Mouse (Mus musculus): ENCODE measurements around the gene Sap25. TPM values are rescaled to one million over a fixed set of nuclear protein-coding genes. Genes with fewer than 3 reads are reported as not detected.

The Sap25 gene
- polyA plus RNA-seq, 1 experiment from 2014 or later = 9.5 TPM

GRCm38 (mm10) chr5:137671443-137672240, 30.5 kb downstream of the Sap25 start:
- H3K4me3 ChIP-seq = no peak overlapping the region
- H3K27me3 ChIP-seq (replicated peaks) = no peaks in the 10 kb centered on the region
- H3K4me1 ChIP-seq = peaks cover 14% of the 10 kb centered on the region; the same call in 1 of the 2 replicates
- H3K9ac ChIP-seq = no peak overlapping the region
- no peak for ATAC-seq (ENCODE audit: low FRiP score, low read depth)
- H3K36me3 ChIP-seq = peaks cover 9% of the 10 kb centered on the region
- no peaks in the 10 kb centered on the region for H3K9me3 ChIP-seq
- H3K27ac ChIP-seq = 0 out of 2 replicates have a peak overlapping the region, but pooled peaks have one; percentile 12
- peak overlapping the region; percentile 16; the same call in 1 of the 2 replicates for H3K4me2 ChIP-seq (replicated peaks)
- 43% methylated on average over 9 of the region's 9 CpGs for WGBS

- Histone ChIP-seq H3K36me3 (peaks cover 4% of the 10 kb centered on the region; the same call in 1 of the 2 replicates), H3K9me3 (no peaks in the 10 kb centered on the region), H3K4me2 (replicated peaks) (no peak overlapping the region), H3K27me3 (replicated peaks) (no peaks in the 10 kb centered on the region), H3K9ac (no peak overlapping the region), H3K27ac (no peak overlapping the region), H3K4me1 (peaks cover 14% of the 10 kb centered on the region; the same call in 1 of the 2 replicates), H3K4me3 (no peak overlapping the region)
- no peak for ATAC-seq (ENCODE audit: low FRiP score, low read depth)
- 81% methylated on average over 5 of the region's 5 CpGs for WGBS
Measured at GRCm38 (mm10) chr5:137672361-137672760, 31.2 kb downstream of the Sap25 start.

GRCm38 (mm10) chr5:137673015-137673414, 31.9 kb downstream of the Sap25 start:
- 93% methylated on average over 6 of the region's 6 CpGs for WGBS
- no peak for ATAC-seq (ENCODE audit: low FRiP score, low read depth)

GRCm38 (mm10) chr5:137674786-137675185, 33.7 kb downstream of the Sap25 start:
- no peaks in the 10 kb centered on the region for H3K36me3 ChIP-seq
- no peak overlapping the region for H3K27ac ChIP-seq
- no peak for ATAC-seq (ENCODE audit: low FRiP score, low read depth)
- H3K9me3 ChIP-seq = no peaks in the 10 kb centered on the region
- WGBS = 97% methylated on average over 8 of the region's 8 CpGs
- peaks cover 14% of the 10 kb centered on the region; the same call in 1 of the 2 replicates for H3K4me1 ChIP-seq
- no peaks in the 10 kb centered on the region for H3K27me3 ChIP-seq (replicated peaks)
- no peak overlapping the region for H3K4me2 ChIP-seq (replicated peaks)
- H3K4me3 ChIP-seq = no peak overlapping the region
- no peak overlapping the region for H3K9ac ChIP-seq

More at GRCm38 (mm10) chr5:137673015-137673414, 31.9 kb downstream of the Sap25 start:
- Histone ChIP-seq H3K4me1 (peaks cover 14% of the 10 kb centered on the region; the same call in 1 of the 2 replicates), H3K27ac (no peak overlapping the region), H3K4me2 (replicated peaks) (no peak overlapping the region), H3K9me3 (no peaks in the 10 kb centered on the region), H3K27me3 (replicated peaks) (no peaks in the 10 kb centered on the region), H3K9ac (no peak overlapping the region), H3K36me3 (no peaks in the 10 kb centered on the region), H3K4me3 (no peak overlapping the region)

GRCm38 (mm10) chr5:137677859-137678258, 36.7 kb downstream of the Sap25 start:
- no peak overlapping the region for H3K27ac ChIP-seq
- H3K9me3 ChIP-seq = no peaks in the 10 kb centered on the region
- H3K27me3 ChIP-seq (replicated peaks) = no peaks in the 10 kb centered on the region
- no peak overlapping the region for H3K4me2 ChIP-seq (replicated peaks)
- no peak overlapping the region for H3K4me3 ChIP-seq
- H3K4me1 ChIP-seq = peaks cover under 1% of the 10 kb centered on the region; the same call in 1 of the 2 replicates
- no peaks in the 10 kb centered on the region for H3K36me3 ChIP-seq
- no peak for ATAC-seq (ENCODE audit: low FRiP score, low read depth)
- no peak overlapping the region for H3K9ac ChIP-seq
- 97% methylated on average over 8 of the region's 8 CpGs for WGBS

GRCm38 (mm10) chr5:137678736-137679135, 37.6 kb downstream of the Sap25 start:
- Histone ChIP-seq H3K9me3 (no peaks in the 10 kb centered on the region), H3K27me3 (replicated peaks) (no peaks in the 10 kb centered on the region), H3K9ac (no peak overlapping the region), H3K4me1 (peaks cover 10% of the 10 kb centered on the region), H3K4me2 (replicated peaks) (no peak overlapping the region), H3K4me3 (no peak overlapping the region), H3K27ac (no peak overlapping the region), H3K36me3 (no peaks in the 10 kb centered on the region)
- 93% methylated on average over 3 of the region's 3 CpGs for WGBS
- ATAC-seq (ENCODE audit: low FRiP score, low read depth) = no peak

GRCm38 (mm10) chr5:137679726-137680125, 38.6 kb downstream of the Sap25 start:
- 88% methylated on average over 4 of the region's 4 CpGs for WGBS
- Histone ChIP-seq H3K9me3 (no peaks in the 10 kb centered on the region), H3K9ac (no peak overlapping the region), H3K4me3 (no peak overlapping the region), H3K4me1 (peaks cover 14% of the 10 kb centered on the region), H3K27ac (no peak overlapping the region), H3K4me2 (replicated peaks) (no peak overlapping the region), H3K27me3 (replicated peaks) (no peaks in the 10 kb centered on the region), H3K36me3 (no peaks in the 10 kb centered on the region)
- no peak for ATAC-seq (ENCODE audit: low FRiP score, low read depth)

- no peak overlapping the region for H3K4me3 ChIP-seq
- no peak overlapping the region for H3K9ac ChIP-seq
- no peaks in the 10 kb centered on the region for H3K9me3 ChIP-seq
- peak overlapping the region; percentile 15; the same call in 1 of the 2 replicates for H3K4me2 ChIP-seq (replicated peaks)
- no peak for ATAC-seq (ENCODE audit: low FRiP score, low read depth)
- peaks cover 14% of the 10 kb centered on the region for H3K4me1 ChIP-seq
- H3K36me3 ChIP-seq = no peaks in the 10 kb centered on the region
- H3K27ac ChIP-seq = no peak overlapping the region
- H3K27me3 ChIP-seq (replicated peaks) = no peaks in the 10 kb centered on the region
- WGBS = 84% methylated on average over 6 of the region's 6 CpGs
Measured at GRCm38 (mm10) chr5:137682526-137682925, 41.4 kb downstream of the Sap25 start.

- peak; percentile 11; the same call in 1 of the 2 replicates for ATAC-seq (ENCODE audit: low FRiP score, low read depth)
- H3K9me3 ChIP-seq = no peaks in the 10 kb centered on the region
- 0 out of 2 replicates have a peak overlapping the region, but pooled peaks have one; percentile 26 for H3K27ac ChIP-seq
- H3K4me1 ChIP-seq = peaks cover 14% of the 10 kb centered on the region
- peak overlapping the region; percentile 67 for H3K9ac ChIP-seq
- H3K36me3 ChIP-seq = no peaks in the 10 kb centered on the region
- H3K4me2 ChIP-seq (replicated peaks) = peak overlapping the region; percentile 95
- peak overlapping the region; percentile 70 for H3K4me3 ChIP-seq
- 18% methylated on average over 28 of the region's 28 CpGs for WGBS
- no peaks in the 10 kb centered on the region for H3K27me3 ChIP-seq (replicated peaks)
Measured at GRCm38 (mm10) chr5:137683388-137684293, 42.5 kb downstream of the Sap25 start.

GRCm38 (mm10) chr5:137684294-137685123, 43.4 kb downstream of the Sap25 start, which contains the start of gene Agfg2:
Agfg2 (minus strand) TSS chr5:137684726.
- WGBS = under 1% methylated on average over 59 of the region's 62 CpGs
- ATAC-seq (ENCODE audit: low FRiP score, low read depth) = peak; percentile 99

GRCm38 (mm10) chr5:137685653-137686052, 44.5 kb downstream of the Sap25 start:
- WGBS = 96% methylated on average over 3 of the region's 3 CpGs
- Histone ChIP-seq H3K9ac (no peak overlapping the region), H3K4me2 (replicated peaks) (0 out of 2 replicates have a peak overlapping the region, but pooled peaks have one; percentile 95), H3K27me3 (replicated peaks) (no peaks in the 10 kb centered on the region), H3K4me1 (peaks cover 14% of the 10 kb centered on the region), H3K27ac (no peak overlapping the region), H3K4me3 (no peak overlapping the region), H3K36me3 (no peaks in the 10 kb centered on the region), H3K9me3 (no peaks in the 10 kb centered on the region)
- ATAC-seq (ENCODE audit: low FRiP score, low read depth) = no peak

More at GRCm38 (mm10) chr5:137684294-137685123, 43.4 kb downstream of the Sap25 start, which contains the start of gene Agfg2:
- Histone ChIP-seq H3K9me3 (no peaks in the 10 kb centered on the region), H3K27me3 (replicated peaks) (no peaks in the 10 kb centered on the region), H3K4me2 (replicated peaks) (peak within 1 kb of the TSS; percentile 95), H3K36me3 (no peaks in the 10 kb centered on the region), H3K4me1 (peaks cover 14% of the 10 kb centered on the region), H3K9ac (peak within 1 kb of the TSS; percentile 67), H3K27ac (0 out of 2 replicates have a peak within 1 kb of the TSS, but pooled peaks have one; percentile 26), H3K4me3 (peak within 1 kb of the TSS; percentile 70)
